Mouse (Mus musculus) embryonic facial prominence, embryonic 11.5 days (tissue): ENCODE measurements around the gene Dao. TPM values are rescaled to one million over a fixed set of nuclear protein-coding genes. Genes with fewer than 3 reads are reported as not detected.

ENCODE experiments used
- ATAC-seq: fragments of 200-750 bp; cut with Nextera tagmentation; replicated peaks from 2 replicates; pipeline ENCODE4 v1.8.0; 2017; ENCODE audit warnings: low read depth; ENCODE audit not compliant: insufficient number of reproducible peaks, low FRiP score, low TSS enrichment
- DNase-seq: peaks from one replicate; pipeline ENCODE4 v3.0.0-alpha.2; 2015; ENCODE audit warnings: low spot score
- H3K27ac ChIP-seq: fragments of 300-500 bp; sonication (generic); replicated peaks from 2 replicates; pipeline ENCODE4 v1.5.1; 2014; ENCODE audit warnings: mild to moderate bottlenecking, low read depth, low read length, control low read depth
- H3K27me3 ChIP-seq: fragments of 300-500 bp; sonication (generic); 2 replicates; pipeline ENCODE4 v1.6.1; 2014; ENCODE audit warnings: mild to moderate bottlenecking, low read length, moderate library complexity, mixed read lengths; ENCODE audit not compliant: control insufficient read depth, insufficient read depth
- H3K36me3 ChIP-seq: fragments of 300-500 bp; sonication (generic); replicated peaks from 2 replicates; pipeline ENCODE4 v1.6.1; 2014; ENCODE audit warnings: low read depth, mild to moderate bottlenecking, low read length, moderate library complexity, mixed read lengths; ENCODE audit not compliant: control insufficient read depth, insufficient read depth
- H3K4me1 ChIP-seq: fragments of 300-500 bp; sonication (generic); 2 replicates; pipeline ENCODE4 v1.6.1; 2014; ENCODE audit warnings: low read length, mixed read lengths; ENCODE audit not compliant: control insufficient read depth, insufficient read depth
- H3K4me2 ChIP-seq: fragments of 300-500 bp; sonication (generic); 2 replicates; pipeline ENCODE4 v1.6.1; 2014; ENCODE audit warnings: low read depth, mild to moderate bottlenecking, control low read depth, low read length, moderate library complexity
- H3K4me3 ChIP-seq: fragments of 300-500 bp; sonication (generic); 2 replicates; pipeline ENCODE4 v1.5.1; 2014; ENCODE audit warnings: low read depth, low read length, control low read depth
- H3K9ac ChIP-seq: fragments of 300-500 bp; sonication (generic); replicated peaks from 2 replicates; pipeline ENCODE4 v1.6.1; 2014; ENCODE audit warnings: mild to moderate bottlenecking, control low read depth, low read length
- H3K9me3 ChIP-seq: fragments of 300-500 bp; sonication (generic); replicated peaks from 2 replicates; pipeline ENCODE4 v1.6.1; 2016; ENCODE audit warnings: mild to moderate bottlenecking, low read length, inconsistent platforms, mixed read lengths; ENCODE audit not compliant: control insufficient read depth
- WGBS: fragments of 180-500 bp; shearing (Covaris S2); extraction: QIAGEN DNeasy Blood & Tissue Kit; methylation state at CpG from one replicate; pipeline ENCODE4 v1.1.7; 2014; 5-methylcytosine and 5-hydroxymethylcytosine counted together
- polyA plus RNA-seq: library from polyadenylated mRNA; unstranded; fragments of >200 nt; fragmentation: Nextera tagmentation; extraction: Ambion mirVana; gene quantifications from 2 replicates; pipeline ENCODE4 v1.2.1, GENCODE M21; 2014

Gene Dao
- polyA plus RNA-seq, 1 experiment from 2014 or later, result not detected

GRCm38 (mm10) chr5:114032161-114032763 is 28.8 kb downstream of the Dao start:
- H3K9ac ChIP-seq, result no peak overlapping the region
- no peak overlapping the region for H3K4me2 ChIP-seq
- WGBS, result 72% methylated on average over 3 of the region's 3 CpGs
- DNase-seq, result no peak
- ATAC-seq, result no peak
- no peak overlapping the region for H3K4me3 ChIP-seq
- H3K9me3 ChIP-seq, result no peaks in the 10 kb centered on the region
- H3K36me3 ChIP-seq, result no peaks in the 10 kb centered on the region
- H3K27ac ChIP-seq, result no peak overlapping the region
- no peaks in the 10 kb centered on the region for H3K4me1 ChIP-seq
- no peaks in the 10 kb centered on the region for H3K27me3 ChIP-seq

GRCm38 (mm10) chr5:114034393-114034792 is 30.9 kb downstream of the Dao start:
- Histone ChIP-seq H3K4me1 (no peaks in the 10 kb centered on the region), H3K4me3 (no peak overlapping the region), H3K9me3 (no peaks in the 10 kb centered on the region), H3K27me3 (no peaks in the 10 kb centered on the region), H3K9ac (no peak overlapping the region), H3K27ac (no peak overlapping the region), H3K36me3 (no peaks in the 10 kb centered on the region), H3K4me2 (no peak overlapping the region)
- WGBS, result 80% methylated on average over 7 of the region's 7 CpGs
- ATAC-seq (no peak), DNase-seq (no peak)

- Histone ChIP-seq H3K4me1 (no peaks in the 10 kb centered on the region), H3K27me3 (no peaks in the 10 kb centered on the region), H3K9ac (no peak overlapping the region), H3K9me3 (no peaks in the 10 kb centered on the region), H3K4me2 (no peak overlapping the region), H3K36me3 (no peaks in the 10 kb centered on the region), H3K27ac (no peak overlapping the region), H3K4me3 (no peak overlapping the region)
- DNase-seq, result no peak
- no peak for ATAC-seq
- 53% methylated on average over 10 of the region's 10 CpGs for WGBS
These were observed 31.6 kb downstream of the Dao start for GRCm38 (mm10) chr5:114035111-114035510.

- DNase-seq, result no peak
- no peak for ATAC-seq
- Histone ChIP-seq H3K4me1 (peaks cover 3% of the 10 kb centered on the region; the same call in 1 of the 2 replicates), H3K4me2 (no peak overlapping the region), H3K36me3 (no peaks in the 10 kb centered on the region), H3K9me3 (no peaks in the 10 kb centered on the region), H3K4me3 (no peak overlapping the region), H3K9ac (no peak overlapping the region), H3K27ac (no peak overlapping the region), H3K27me3 (no peaks in the 10 kb centered on the region)
- WGBS, result 30% methylated on average over 8 of the region's 8 CpGs
These were observed 37.0 kb downstream of the Dao start for GRCm38 (mm10) chr5:114040508-114040907.

- H3K27ac ChIP-seq, result no peak overlapping the region
- no peak for DNase-seq
- H3K9ac ChIP-seq, result no peak overlapping the region
- no peak overlapping the region for H3K4me3 ChIP-seq
- WGBS, result 74% methylated on average over 1 of the region's 1 CpGs
- no peaks in the 10 kb centered on the region for H3K9me3 ChIP-seq
- H3K4me2 ChIP-seq, result no peak overlapping the region
- ATAC-seq, result no peak
- H3K4me1 ChIP-seq, result peaks cover 3% of the 10 kb centered on the region; the same call in 1 of the 2 replicates
- H3K36me3 ChIP-seq, result no peaks in the 10 kb centered on the region
- H3K27me3 ChIP-seq, result no peaks in the 10 kb centered on the region
These were observed 37.4 kb downstream of the Dao start for GRCm38 (mm10) chr5:114040911-114041310.

GRCm38 (mm10) chr5:114041327-114041930 is 37.9 kb downstream of the Dao start:
- Histone ChIP-seq H3K4me2 (no peak overlapping the region), H3K4me1 (peaks cover 3% of the 10 kb centered on the region; the same call in 1 of the 2 replicates), H3K27me3 (no peaks in the 10 kb centered on the region), H3K9me3 (no peaks in the 10 kb centered on the region), H3K4me3 (no peak overlapping the region), H3K36me3 (no peaks in the 10 kb centered on the region), H3K9ac (no peak overlapping the region), H3K27ac (no peak overlapping the region)
- peak; percentile 40 for DNase-seq
- ATAC-seq, result 0 out of 2 replicates have a peak, but pooled peaks have one; percentile 39
- 23% methylated on average over 15 of the region's 15 CpGs for WGBS

- no peak overlapping the region for H3K27ac ChIP-seq
- no peak overlapping the region for H3K4me3 ChIP-seq
- H3K36me3 ChIP-seq, result no peaks in the 10 kb centered on the region
- 87% methylated on average over 4 of the region's 4 CpGs for WGBS
- H3K27me3 ChIP-seq, result no peaks in the 10 kb centered on the region
- no peak overlapping the region for H3K4me2 ChIP-seq
- no peak overlapping the region for H3K9ac ChIP-seq
- ATAC-seq, result no peak
- no peaks in the 10 kb centered on the region for H3K9me3 ChIP-seq
- DNase-seq, result no peak
- peaks cover 3% of the 10 kb centered on the region; the same call in 1 of the 2 replicates for H3K4me1 ChIP-seq
These were observed 40.3 kb downstream of the Dao start for GRCm38 (mm10) chr5:114043800-114044199.

GRCm38 (mm10) chr5:114045134-114045533 is 41.6 kb downstream of the Dao start:
- DNase-seq, result peak; percentile 41
- Histone ChIP-seq H3K36me3 (no peaks in the 10 kb centered on the region), H3K27ac (no peak overlapping the region), H3K9ac (no peak overlapping the region), H3K4me2 (no peak overlapping the region), H3K4me1 (peaks cover 3% of the 10 kb centered on the region; the same call in 1 of the 2 replicates), H3K4me3 (no peak overlapping the region), H3K27me3 (no peaks in the 10 kb centered on the region), H3K9me3 (no peaks in the 10 kb centered on the region)
- ATAC-seq, result no peak
- WGBS, result 79% methylated on average over 1 of the region's 1 CpGs
